Mouse (Mus musculus) G1E (cell line): ENCODE measurements around the gene Cdk14.

Source experiments
- CTCF ChIP-seq: IDR thresholded peaks from 2 replicates; pipeline ENCODE4 v1.5.1; 2012; ENCODE audit warnings: low read depth, low read length, inconsistent platforms, mixed read lengths
- GATA1 ChIP-seq: IDR thresholded peaks from 2 replicates; pipeline ENCODE4 v1.6.1; 2012; ENCODE audit warnings: borderline replicate concordance, low read length, inconsistent platforms, mixed read lengths
- TAL1 ChIP-seq: conservative IDR thresholded peaks from 2 replicates; pipeline ENCODE4 v1.6.1; 2012; ENCODE audit warnings: low read depth, low read length, inconsistent platforms, mixed read lengths

DNA sequence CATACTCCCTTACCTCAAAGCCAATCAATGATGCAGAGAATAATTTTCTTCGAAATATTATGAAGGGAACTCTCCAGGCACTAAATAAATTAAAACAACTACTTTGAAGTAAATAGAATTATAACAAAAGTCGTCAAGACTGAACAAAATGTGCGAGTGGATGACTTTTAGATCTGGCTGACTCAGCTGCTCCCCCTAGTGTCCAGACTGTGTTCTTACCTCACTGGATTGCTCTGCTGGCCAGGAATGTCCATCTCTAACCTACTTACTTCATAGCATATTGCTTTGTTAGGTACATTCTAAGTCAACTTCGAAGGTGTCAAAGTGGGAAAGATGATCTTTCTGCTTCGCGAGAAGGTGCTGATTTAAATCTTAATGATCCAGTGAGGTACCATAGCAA lies 501.7 kb downstream of the Cdk14 start:
- TF ChIP-seq CTCF, result peak; percentile 77
- no peak for TF ChIP-seq TAL1
- no peak for TF ChIP-seq GATA1
